Mouse (Mus musculus) thymus, postnatal 4 days (tissue): Measurements from ENCODE around the gene 1700021F05Rik.

Experiments
- DNase-seq: peaks from one replicate; pipeline ENCODE4 v3.0.0; 2021

1700021F05Rik gene

DNA sequence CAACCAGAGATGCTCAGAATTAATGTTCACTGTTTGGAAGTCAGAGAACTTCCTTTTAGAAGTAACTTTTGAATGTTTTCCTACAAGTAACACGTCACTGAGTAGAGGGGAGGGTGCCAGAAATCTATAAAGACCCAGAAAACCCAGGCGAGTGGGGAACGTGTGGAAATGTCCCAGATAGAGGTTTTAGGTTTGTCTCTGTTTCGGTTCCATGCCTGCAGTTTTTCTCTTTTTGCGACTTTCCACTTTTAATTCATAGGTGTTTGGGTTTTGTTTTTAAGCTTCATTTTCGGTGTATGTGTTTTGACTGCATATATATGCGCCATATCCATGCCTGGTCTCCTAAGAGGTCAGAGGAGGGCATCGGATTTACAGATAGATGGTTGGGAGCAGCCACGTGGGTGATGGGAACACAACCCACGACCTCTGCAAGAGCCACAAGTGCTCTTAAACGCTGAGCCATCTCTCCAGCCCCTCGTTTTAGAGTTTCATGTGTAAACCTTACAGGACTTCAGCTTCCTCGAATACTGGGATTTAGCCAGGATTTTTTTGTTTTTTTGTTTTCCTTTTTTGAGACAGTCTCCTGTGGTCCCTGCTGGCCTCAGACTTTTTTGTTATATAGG, 60.5 kb downstream of the 1700021F05Rik start:
- no peak for DNase-seq

DNA sequence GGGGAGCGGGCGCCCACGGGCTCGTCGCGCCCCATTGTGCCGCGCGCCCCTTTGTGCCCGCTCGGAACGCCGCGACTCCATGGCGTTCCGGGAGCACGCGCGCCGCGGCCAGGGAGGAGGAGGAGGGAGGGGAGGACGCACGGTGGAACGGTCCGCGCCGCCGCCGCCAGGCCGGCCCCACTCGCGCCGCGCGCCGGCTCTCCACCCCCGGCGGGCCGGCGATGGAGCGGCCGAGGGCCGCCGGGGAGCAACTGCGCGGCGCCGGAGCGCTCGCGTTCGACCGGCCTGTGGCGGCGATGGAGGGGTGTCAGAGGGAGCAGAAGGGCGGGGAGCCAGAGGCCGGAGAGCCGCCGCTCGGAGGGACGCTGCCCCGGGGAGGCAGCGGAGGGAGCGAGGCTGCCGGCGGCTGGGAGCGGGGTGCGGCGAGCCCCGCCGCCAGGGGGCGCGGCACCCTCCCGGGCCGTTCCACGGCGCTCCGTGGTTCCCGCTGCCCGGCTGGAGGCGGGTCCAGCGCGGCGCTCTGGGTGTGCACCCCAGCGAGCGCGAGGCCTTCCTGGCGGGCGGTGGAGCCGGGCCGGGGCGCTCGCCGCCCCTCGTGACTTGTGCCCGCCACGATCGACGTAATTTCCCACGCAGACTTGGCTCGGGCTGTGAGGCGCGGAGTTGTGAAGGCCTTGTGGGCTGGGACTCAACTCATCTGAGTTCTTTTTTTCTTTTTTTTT, 61.2 kb downstream of the 1700021F05Rik start:
- peak; percentile 93 for DNase-seq

DNA sequence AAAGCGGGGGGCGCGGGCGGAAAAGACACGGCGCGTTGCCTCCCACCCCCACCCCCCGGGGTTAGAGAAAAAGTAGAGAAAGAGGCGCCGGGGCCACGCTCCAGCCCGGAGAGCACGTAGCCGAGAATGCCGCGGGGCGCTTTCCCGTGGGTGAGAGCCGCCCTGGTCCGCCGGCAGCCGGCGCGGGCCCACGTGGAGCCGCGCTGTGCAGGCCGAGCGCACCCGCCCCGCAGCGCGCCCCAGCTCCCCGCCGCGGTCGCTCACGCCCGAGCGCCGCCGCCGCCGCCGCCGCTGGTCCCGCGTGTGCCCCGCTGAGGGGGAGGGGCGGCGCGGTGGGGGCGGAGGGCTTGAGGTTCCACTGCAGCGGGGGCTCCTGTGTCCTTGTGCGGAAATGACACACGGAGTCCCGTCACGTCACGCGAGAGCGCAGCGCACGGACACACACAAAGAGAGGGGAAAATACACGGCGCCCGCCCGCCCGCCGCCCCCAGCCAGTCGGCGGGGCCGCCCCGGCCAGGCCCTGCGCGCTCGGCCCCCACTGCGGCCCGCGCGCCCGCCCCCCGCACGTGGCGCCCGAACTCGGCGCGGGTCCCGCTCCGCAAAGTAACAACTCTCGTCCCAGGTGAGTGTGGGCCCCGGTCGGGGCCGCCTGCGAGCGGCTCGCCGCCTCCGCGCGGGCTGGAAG, 61.9 kb downstream of the 1700021F05Rik start, which contains the start of gene Bend3:
Bend3 (plus strand) TSS at position 81 of the 685 bp plus-strand sequence.
- DNase-seq, result peak; percentile 79

DNA sequence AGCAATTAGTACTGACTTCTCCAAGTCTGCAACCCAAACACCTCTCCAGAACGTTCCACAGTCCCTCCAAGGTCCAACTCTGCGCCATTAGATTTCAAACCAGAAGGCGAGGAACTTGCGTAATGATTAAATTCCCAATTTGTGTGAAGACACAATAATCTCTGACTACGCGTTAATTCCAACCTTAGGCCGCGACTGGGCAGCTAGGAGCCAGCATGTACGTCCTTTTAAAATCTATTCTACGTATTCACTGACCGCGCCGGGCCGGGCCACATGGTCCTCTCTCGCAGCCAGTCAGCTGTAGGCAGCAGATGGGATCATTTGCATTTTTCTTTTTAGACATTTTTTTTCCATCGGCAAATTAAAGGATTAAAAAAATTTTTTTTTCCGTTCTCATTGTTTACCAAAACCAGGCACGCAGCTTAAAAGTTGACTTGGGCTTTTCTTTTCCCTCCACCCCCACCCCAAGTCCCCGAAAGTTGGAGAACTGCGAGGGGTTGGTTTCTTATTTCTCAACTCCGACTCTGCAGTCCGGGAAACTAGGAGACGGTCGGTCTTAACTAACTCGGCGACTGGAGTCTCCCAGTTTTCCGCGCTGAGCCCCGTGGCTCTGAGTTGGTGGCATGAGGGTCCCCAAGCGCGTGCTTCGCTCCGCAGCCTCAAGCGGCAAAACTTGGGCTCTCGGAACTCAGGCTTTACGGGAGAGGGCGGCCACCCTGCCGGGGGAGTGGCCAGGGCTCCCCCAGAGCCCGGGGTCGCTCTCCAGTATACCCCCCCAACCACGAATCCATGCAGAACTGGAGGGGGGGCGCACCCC, 62.7 kb downstream of the 1700021F05Rik start:
- DNase-seq, result peak; percentile 51

DNA sequence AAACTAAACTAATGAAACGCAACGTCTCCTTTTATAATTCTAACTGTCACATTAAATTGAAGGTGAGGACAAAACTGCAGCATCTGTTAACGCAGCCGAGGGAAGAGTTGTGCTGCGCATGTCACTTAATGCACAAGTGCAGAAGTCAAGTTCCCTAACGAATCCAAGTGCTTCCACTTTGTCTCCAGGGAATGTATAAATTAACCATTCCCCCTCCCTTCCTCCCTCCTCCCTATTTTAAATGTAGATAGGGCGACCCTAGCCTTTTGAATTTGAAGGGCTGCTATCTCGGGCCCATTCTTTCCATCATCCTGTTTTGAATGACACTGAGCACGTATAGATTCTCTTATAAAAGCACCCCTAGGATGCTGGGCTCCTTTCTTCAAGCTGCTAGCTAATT, 63.3 kb downstream of the 1700021F05Rik start:
- no peak for DNase-seq

DNA sequence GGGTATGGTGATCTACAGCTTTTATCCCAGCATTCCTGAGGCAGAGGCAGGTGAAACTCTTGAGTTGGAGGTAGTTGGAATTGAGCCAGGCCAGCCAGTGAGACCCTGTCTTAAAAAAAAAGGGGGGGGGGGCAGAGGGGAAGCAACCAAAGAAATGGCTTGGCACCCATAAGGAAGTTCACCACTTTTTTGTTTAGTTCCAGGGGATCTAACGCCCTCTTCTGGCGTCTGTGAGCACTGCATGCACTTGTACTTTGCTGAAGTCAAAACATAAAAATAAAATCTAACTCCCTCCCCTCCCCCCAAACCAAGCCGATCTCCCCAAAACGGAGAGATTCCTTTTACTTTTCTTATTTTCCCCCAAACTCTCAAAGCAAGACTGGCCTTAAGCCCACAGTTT, 65.4 kb downstream of the 1700021F05Rik start:
- peak; percentile 68 for DNase-seq
